Mouse (Mus musculus) testis, adult 2 months (tissue): ENCODE measurements around the gene Olfr1394. TPM values are rescaled to one million over a fixed set of nuclear protein-coding genes. Genes with fewer than 3 reads are reported as not detected.

Source experiments
- H3K27ac ChIP-seq: fragments of 200-500 bp; 2 replicates; pipeline ENCODE4 v1.5.1; 2012; ENCODE audit warnings: low read depth, low read length; ENCODE audit not compliant: control insufficient read depth, insufficient read depth
- H3K27me3 ChIP-seq: fragments of 200-500 bp; 2 replicates; pipeline ENCODE4 v1.6.1; 2012; ENCODE audit warnings: mild to moderate bottlenecking, low read length, moderate library complexity; ENCODE audit not compliant: control insufficient read depth, insufficient read depth
- H3K36me3 ChIP-seq: fragments of 200-500 bp; 2 replicates; pipeline ENCODE4 v1.6.1; 2012; ENCODE audit warnings: mild to moderate bottlenecking, low read length; ENCODE audit not compliant: control insufficient read depth, insufficient read depth
- H3K4me1 ChIP-seq: fragments of 200-500 bp; 2 replicates; pipeline ENCODE4 v1.6.1; 2012; ENCODE audit warnings: low read length; ENCODE audit not compliant: control insufficient read depth, insufficient read depth
- H3K4me3 ChIP-seq: fragments of 200-500 bp; 2 replicates; pipeline ENCODE4 v1.5.1; 2012; ENCODE audit warnings: low read depth, mild to moderate bottlenecking, low read length, moderate library complexity, mixed read lengths; ENCODE audit not compliant: control insufficient read depth
- CTCF ChIP-seq: fragments of 200-500 bp; IDR thresholded peaks from 2 replicates; pipeline ENCODE4 v1.5.1; 2012; ENCODE audit warnings: low read depth, mild to moderate bottlenecking, inconsistent platforms, low read length, moderate library complexity; ENCODE audit not compliant: control insufficient read depth, insufficient read depth, insufficient replicate concordance
- POLR2A ChIP-seq: fragments of 200-500 bp; IDR thresholded peaks from 2 replicates; pipeline ENCODE4 v1.6.1; 2012; ENCODE audit warnings: low read depth, mild to moderate bottlenecking, inconsistent platforms, low read length, moderate library complexity; ENCODE audit not compliant: control insufficient read depth
- polyA plus RNA-seq: library from polyadenylated mRNA; depleted of rRNA; stranded (reverse); fragments of >200 nt; gene quantifications from 2 replicates; pipeline ENCODE4 v1.2.3, GENCODE M21; 2012; rRNA removed

The Olfr1394 gene
- polyA plus RNA-seq, 1 experiment = not detected

- Histone ChIP-seq H3K4me1 (peaks cover 3% of the 10 kb centered on the region), H3K36me3 (no peaks in the 10 kb centered on the region), H3K27me3 (no peaks in the 10 kb centered on the region), H3K4me3 (peak within 1 kb of the TSS; percentile 95), H3K27ac (peak within 1 kb of the TSS; percentile 92)
- TF ChIP-seq CTCF (no peak), POLR2A (peak; percentile 58)
These were observed 49.1 kb downstream of the Olfr1394 start, which contains the start of gene Zfp62 for GRCm38 (mm10) chr11:49203129-49203768. Gene Zfp62, plus strand, starts transcription at chr11:49203292.

GRCm38 (mm10) chr11:49203771-49204497, 49.8 kb downstream of the Olfr1394 start:
- H3K4me1 ChIP-seq = peaks cover 3% of the 10 kb centered on the region
- peak overlapping the region; percentile 95 for H3K4me3 ChIP-seq
- peak overlapping the region; percentile 92 for H3K27ac ChIP-seq
- H3K27me3 ChIP-seq = no peaks in the 10 kb centered on the region
- H3K36me3 ChIP-seq = no peaks in the 10 kb centered on the region
- TF ChIP-seq CTCF = no peak
- TF ChIP-seq POLR2A = no peak

GRCm38 (mm10) chr11:49205080-49205590, 51.0 kb downstream of the Olfr1394 start:
- H3K36me3 ChIP-seq = no peaks in the 10 kb centered on the region
- peaks cover 3% of the 10 kb centered on the region for H3K4me1 ChIP-seq
- no peaks in the 10 kb centered on the region for H3K27me3 ChIP-seq
- no peak overlapping the region for H3K27ac ChIP-seq
- H3K4me3 ChIP-seq = no peak overlapping the region
- TF ChIP-seq CTCF (no peak), POLR2A (no peak)

- TF ChIP-seq CTCF = no peak
- H3K27me3 ChIP-seq = no peaks in the 10 kb centered on the region
- peaks cover 3% of the 10 kb centered on the region for H3K4me1 ChIP-seq
- H3K36me3 ChIP-seq = no peaks in the 10 kb centered on the region
- H3K27ac ChIP-seq = no peak overlapping the region
- H3K4me3 ChIP-seq = no peak overlapping the region
These were observed 53.3 kb downstream of the Olfr1394 start for GRCm38 (mm10) chr11:49207495-49207894.

Other genes starting within 250 kb of the Olfr1394 start
- 0.53 and 0.67 TPM in 2 replicates for gene Psme2b, start 208.2 kb upstream of the Olfr1394 start, polyA plus RNA-seq
- not detected in 2 replicates for gene Olfr56, start 175.5 kb upstream of the Olfr1394 start, polyA plus RNA-seq
- 0.12 TPM in 1 of 2 replicates, not detected in the other for gene 9930111J21Rik1, start 175.0 kb upstream of the Olfr1394 start, polyA plus RNA-seq
- gene Gm12185, start 162.2 kb upstream of the Olfr1394 start, polyA plus RNA-seq = not detected in 2 replicates
- gene Tgtp1, start 160.2 kb upstream of the Olfr1394 start, polyA plus RNA-seq = 0.51 and 0.58 TPM in 2 replicates
- 0.35 TPM in 2 replicates for gene 9930111J21Rik2, start 103.1 kb upstream of the Olfr1394 start, polyA plus RNA-seq
- 0.08 and 0.63 TPM in 2 replicates for gene Tgtp2, start 90.2 kb upstream of the Olfr1394 start, polyA plus RNA-seq
- gene Ifi47, start 77.8 kb upstream of the Olfr1394 start, polyA plus RNA-seq = 0.37 and 0.42 TPM in 2 replicates
- gene Olfr1396, start 39.5 kb upstream of the Olfr1394 start, polyA plus RNA-seq = not detected in 2 replicates
- not detected in 2 replicates for gene Olfr1395, start 12.1 kb upstream of the Olfr1394 start, polyA plus RNA-seq
- gene Btnl9, start 32.8 kb downstream of the Olfr1394 start, polyA plus RNA-seq = 0.04 TPM in 2 replicates
- 4.7 and 5.4 TPM in 2 replicates for gene Zfp62, start 48.9 kb downstream of the Olfr1394 start, polyA plus RNA-seq
- gene Mgat1, start 89.8 kb downstream of the Olfr1394 start, polyA plus RNA-seq = 13.9 and 16.0 TPM in 2 replicates
- 4.6 and 4.7 TPM in 2 replicates for gene Olfr1393, start 123.9 kb downstream of the Olfr1394 start, polyA plus RNA-seq
- 2.2 and 2.8 TPM in 2 replicates for gene Olfr1392, start 130.9 kb downstream of the Olfr1394 start, polyA plus RNA-seq
- not detected in 2 replicates for gene Olfr10, start 150.4 kb downstream of the Olfr1394 start, polyA plus RNA-seq
- not detected in 2 replicates for gene Olfr1391, start 168.4 kb downstream of the Olfr1394 start, polyA plus RNA-seq
- gene Olfr1390, start 180.8 kb downstream of the Olfr1394 start, polyA plus RNA-seq = not detected in 2 replicates